Mouse (Mus musculus): ENCODE results near the gene Adora3.

DNA sequence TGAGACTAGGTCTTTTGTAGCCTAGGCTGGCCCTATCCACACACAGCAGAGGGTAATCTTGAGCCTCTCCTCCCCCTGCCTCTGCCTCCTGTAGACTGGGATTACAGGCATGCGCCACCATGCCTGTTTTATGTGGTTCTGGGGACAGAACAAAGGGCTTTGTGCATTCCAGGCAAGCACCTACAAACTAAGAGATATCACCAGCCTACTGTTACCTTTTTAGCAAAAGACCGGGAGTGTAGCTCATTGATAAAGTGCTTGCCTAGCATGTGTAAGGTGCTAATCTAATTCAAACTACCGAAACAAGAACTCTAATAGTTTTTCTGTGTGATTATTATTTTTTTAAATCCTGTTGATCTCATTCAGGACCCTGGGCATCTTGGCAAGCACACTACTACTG is 33.8 kb upstream of the Adora3 start:
- TF ChIP-seq CTCF (IDR thresholded peaks at IDR 0.05; ENCODE audit: borderline replicate concordance, insufficient read depth, low read depth, low read length) = no peak
- no peak for TF ChIP-seq POLR2A (IDR thresholded peaks at IDR 0.05; ENCODE audit: borderline replicate concordance, insufficient read depth, low read length)
